Mouse (Mus musculus) R1 (cell line): ENCODE results near the gene Zfp11.

Source experiments
- DNase-seq: peaks from one replicate; pipeline ENCODE4 v3.0.0-alpha.2; 2018; ENCODE audit warnings: low read depth, low spot score

The Zfp11 gene

GRCm38 (mm10) chr5:129670036-129670458, at the start of gene Zfp11:
Gene Zfp11 (minus strand): TSS chr5:129670099.
- DNase-seq, result peak; percentile 90

- DNase-seq, result peak; percentile 70
These were observed 47.1 kb upstream of the Zfp11 start for GRCm38 (mm10) chr5:129717016-129717415.

- DNase-seq, result peak; percentile 98
These were observed 45.5 kb upstream of the Zfp11 start, which contains the start of gene Mrps17 for GRCm38 (mm10) chr5:129715326-129715861. Gene Mrps17 (plus strand): TSS chr5:129715497.

- no peak for DNase-seq
These were observed 38.5 kb upstream of the Zfp11 start, which contains the start of gene Sept14 for GRCm38 (mm10) chr5:129708412-129708811. Gene Sept14 (minus strand): TSS chr5:129708512.

DNA sequence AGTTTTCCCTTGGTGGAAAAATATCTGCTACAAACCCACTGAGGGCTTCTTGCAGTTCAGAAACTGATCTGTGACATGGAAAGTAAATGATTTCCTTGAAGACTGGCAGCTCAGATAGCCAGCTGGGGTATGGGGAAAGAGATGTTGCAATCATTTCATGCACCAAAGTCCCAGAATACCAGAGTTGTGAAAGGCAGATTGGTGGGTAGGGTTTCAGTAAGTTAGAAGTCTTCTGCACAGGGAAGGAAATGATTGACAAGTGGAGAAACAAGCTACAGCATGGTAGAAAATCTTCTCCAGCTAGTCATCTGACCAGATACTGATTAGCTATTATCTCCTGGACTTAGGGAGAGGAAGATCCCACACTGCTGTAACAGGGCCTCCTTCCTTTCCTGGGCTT, 33.5 kb upstream of the Zfp11 start:
- no peak for DNase-seq

- no peak for DNase-seq
These were observed 31.8 kb upstream of the Zfp11 start for GRCm38 (mm10) chr5:129701706-129702105.

GRCm38 (mm10) chr5:129700506-129700905, 30.6 kb upstream of the Zfp11 start:
- DNase-seq, result peak; percentile 58

GRCm38 (mm10) chr5:129690528-129690927, 20.6 kb upstream of the Zfp11 start:
- no peak for DNase-seq

- DNase-seq, result no peak
These were observed 17.7 kb upstream of the Zfp11 start for GRCm38 (mm10) chr5:129687621-129688020.

DNA sequence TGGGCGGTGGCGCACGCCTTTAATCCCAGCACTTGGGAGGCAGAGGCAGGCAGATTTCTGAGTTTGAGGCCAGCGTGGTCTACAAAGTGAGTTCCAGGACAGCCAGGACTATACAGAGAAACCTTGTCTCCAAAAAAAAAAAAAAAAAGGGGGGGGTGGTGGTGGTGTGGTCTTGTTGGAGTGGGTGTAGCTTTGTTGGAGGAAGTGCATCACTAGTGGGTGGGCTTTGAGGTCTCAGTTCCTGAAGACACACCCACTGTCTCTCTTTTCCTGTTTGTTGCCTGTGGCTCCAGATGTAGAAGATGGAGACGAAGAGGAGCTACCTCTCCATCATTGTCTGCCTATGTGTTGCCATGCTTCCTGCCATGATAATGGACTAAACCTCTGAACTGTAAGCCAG, 15.2 kb upstream of the Zfp11 start:
- DNase-seq, result peak; percentile 56

- DNase-seq, result peak; percentile 12
These were observed 355 bp downstream of the Zfp11 start for GRCm38 (mm10) chr5:129669453-129670035.

GRCm38 (mm10) chr5:129667851-129668250, 2.0 kb downstream of the Zfp11 start:
- DNase-seq, result no peak

DNA sequence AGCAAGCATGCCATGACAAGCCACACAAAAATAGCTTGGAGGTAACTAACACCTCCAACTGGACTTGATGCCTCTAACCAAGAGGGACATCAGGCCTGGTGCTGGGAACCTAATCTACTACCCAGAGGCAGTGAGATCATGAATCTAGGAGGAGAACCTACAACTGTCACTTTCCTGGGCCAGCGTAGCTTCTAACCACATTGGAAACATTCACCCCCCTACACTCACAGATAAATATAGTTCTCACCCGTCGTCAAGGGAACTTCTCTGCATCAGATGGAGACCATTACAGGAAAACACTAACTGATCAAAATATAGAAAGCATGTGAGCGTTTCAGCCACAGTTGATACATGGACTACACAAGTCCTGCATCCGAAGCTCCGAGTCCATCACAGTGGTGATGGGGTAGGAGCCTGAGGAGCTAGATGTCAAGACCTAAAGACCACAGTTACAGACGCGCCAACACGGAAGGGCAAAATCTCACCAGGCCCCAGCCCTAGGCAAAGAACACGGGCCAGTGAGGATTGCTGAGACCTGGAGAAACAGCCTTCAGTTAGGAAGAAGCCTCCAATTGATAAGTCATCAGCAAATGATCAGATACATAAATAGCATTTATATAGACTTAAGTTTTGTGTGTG, 3.5 kb downstream of the Zfp11 start:
- no peak for DNase-seq

DNA sequence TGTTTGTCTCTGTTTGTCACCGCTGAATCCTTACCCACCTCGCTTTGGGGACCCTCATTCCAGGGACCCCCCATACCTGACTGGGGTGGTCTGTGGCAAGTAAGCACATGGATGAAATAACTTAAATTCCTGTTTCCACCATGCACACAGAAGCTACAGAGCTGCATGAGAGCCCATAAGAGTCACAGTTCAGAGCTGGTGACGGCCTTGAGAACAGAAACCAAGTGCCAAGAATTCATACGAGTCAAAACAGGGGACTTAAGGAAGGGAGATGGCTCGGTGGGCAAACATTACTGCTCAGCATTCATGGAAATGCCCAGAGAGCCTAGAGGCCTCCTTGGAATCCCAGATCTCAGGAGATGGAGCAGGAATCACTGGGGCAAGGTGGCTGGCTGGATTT, 5.8 kb downstream of the Zfp11 start:
- DNase-seq, result no peak

DNA sequence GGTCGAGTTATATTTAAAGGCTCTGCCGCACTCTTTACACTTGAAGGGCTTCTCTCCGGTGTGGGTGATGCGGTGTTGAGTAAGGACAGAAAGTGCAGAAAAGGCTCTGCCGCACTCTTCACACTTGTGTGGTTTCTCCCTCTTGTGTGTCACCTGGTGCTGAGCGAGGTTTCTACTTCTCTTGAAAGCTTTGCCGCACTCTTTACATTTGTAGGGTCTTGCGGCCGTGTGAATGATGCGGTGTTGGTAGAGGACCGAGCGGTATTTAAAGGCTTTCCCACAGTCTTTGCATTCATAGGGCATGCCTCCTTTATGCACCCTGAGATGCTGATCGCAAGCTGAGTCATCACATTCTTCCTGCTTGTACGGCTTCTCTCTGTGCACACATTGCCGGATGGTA, 12.0 kb downstream of the Zfp11 start:
- peak; percentile 54 for DNase-seq

GRCm38 (mm10) chr5:129657016-129657415, 12.9 kb downstream of the Zfp11 start:
- DNase-seq, result peak; percentile 34

DNA sequence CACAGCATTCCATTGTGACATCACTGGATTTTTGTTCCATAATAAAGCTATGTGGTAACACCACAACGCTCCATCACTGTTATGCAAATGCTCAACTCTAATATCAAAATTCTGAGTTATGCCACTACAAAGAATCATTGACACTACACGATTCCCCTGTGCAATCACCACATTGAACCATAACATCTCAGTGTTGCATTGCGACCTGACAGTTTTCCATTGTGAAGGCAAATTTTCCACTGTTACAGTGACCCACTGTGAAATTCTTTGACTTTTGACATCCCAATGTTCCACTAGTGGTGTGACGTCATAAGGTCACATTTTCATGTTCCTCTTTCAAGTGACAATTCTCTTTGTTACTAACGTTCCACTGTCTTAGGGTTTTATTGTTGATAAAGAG, 19.0 kb downstream of the Zfp11 start:
- no peak for DNase-seq

DNA sequence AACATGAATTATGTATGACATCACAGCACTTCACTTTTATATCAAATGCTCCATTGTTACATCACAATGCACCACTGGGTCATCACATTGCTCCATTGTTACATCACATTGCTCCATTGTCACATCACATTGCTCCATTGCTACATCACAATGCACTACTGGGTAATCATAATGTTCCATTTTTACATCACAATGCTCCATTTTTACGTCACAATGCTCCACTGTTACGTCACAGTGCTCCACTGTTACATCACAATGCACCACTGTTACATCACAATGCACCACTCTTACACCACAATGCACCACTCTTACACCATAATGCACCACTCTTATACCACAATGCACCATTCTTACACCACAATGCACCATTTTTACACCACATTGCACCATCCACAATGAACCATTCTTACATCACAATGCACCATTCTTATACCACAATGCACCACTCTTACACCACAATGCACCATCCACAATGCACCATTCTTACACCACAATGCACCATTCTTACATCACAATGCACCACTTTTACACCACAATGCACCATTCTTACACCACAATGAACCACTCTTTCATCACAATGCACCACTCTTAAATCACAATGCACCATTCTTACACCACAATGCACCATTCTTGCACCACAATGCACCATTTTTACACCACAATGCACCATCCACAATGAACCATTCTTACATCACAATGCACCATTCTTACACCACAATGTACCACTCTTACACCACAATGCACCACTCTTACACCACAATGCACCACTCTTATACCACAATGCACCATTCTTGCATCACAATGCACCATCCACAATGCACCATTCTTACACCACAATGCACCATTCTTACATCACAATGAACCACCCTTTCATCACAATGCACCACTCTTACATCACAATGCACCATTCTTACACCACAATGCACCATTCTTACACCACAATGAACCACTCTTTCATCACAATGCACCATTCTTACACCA, 37.3 kb downstream of the Zfp11 start:
- DNase-seq, result peak; percentile 57

DNA sequence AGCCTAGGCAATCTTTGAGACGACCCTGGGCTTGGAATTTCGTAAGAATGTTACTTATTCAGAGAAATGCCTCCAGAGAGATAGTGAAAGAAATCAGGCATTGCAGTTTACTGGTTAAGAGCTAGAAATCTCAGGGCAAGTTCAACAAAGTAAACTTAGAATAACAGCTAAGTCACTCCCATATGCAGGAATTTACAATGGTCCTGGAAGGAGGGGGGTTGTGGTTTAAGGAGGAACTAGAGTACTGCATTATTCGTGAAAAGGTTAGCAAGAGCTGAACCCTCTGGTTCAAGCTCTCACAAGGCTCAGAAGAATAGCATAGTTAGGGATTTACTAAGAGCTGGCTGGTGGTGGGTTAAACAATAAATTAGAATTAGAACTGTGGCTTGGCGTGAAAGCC, 43.3 kb downstream of the Zfp11 start:
- peak; percentile 77 for DNase-seq

GRCm38 (mm10) chr5:129626099-129626498, 43.8 kb downstream of the Zfp11 start:
- DNase-seq, result peak; percentile 68

GRCm38 (mm10) chr5:129621361-129621760, 48.5 kb downstream of the Zfp11 start:
- no peak for DNase-seq

GRCm38 (mm10) chr5:129620600-129620999, 49.3 kb downstream of the Zfp11 start:
- DNase-seq, result peak; percentile 34
